Mouse (Mus musculus) spleen, adult 2 months (tissue): ENCODE data around the gene Hoxd9. TPM values are rescaled to one million over a fixed set of nuclear protein-coding genes. Genes with fewer than 3 reads are reported as not detected.

Experiments used
- DNase-seq, 2 experiments: peaks; one replicate each; pipeline versions ENCODE4 v3.0.0 to v3.0.0-alpha.2; 2012 to 2021; ENCODE audit warnings: low spot score in 2 of 2, low read depth in 1 of 2
- H3K27ac ChIP-seq: fragments of 200-500 bp; 2 replicates; pipeline ENCODE4 v1.5.1; 2012; ENCODE audit warnings: low read length, inconsistent platforms; ENCODE audit not compliant: insufficient read depth
- H3K27me3 ChIP-seq: fragments of 200-500 bp; 2 replicates; pipeline ENCODE4 v1.6.1; 2012; ENCODE audit warnings: mild to moderate bottlenecking, moderate library complexity, low read length, inconsistent platforms; ENCODE audit not compliant: control insufficient read depth, insufficient read depth
- H3K36me3 ChIP-seq: fragments of 200-500 bp; 2 replicates; pipeline ENCODE4 v1.6.1; 2012; ENCODE audit warnings: mild to moderate bottlenecking, low read length, inconsistent platforms; ENCODE audit not compliant: control insufficient read depth, insufficient read depth
- H3K4me1 ChIP-seq: fragments of 200-500 bp; 2 replicates; pipeline ENCODE4 v1.6.1; 2011; ENCODE audit warnings: inconsistent platforms; ENCODE audit not compliant: control insufficient read depth, insufficient read depth, insufficient read length
- H3K4me3 ChIP-seq: fragments of 200-500 bp; 2 replicates; pipeline ENCODE4 v1.5.1; 2011; ENCODE audit warnings: mild to moderate bottlenecking, inconsistent platforms; ENCODE audit not compliant: insufficient read depth, insufficient read length; ENCODE audit errors: extremely low read depth
- CTCF ChIP-seq: fragments of 200-500 bp; IDR thresholded peaks from 2 replicates; pipeline ENCODE4 v1.5.1; 2011; ENCODE audit warnings: mild to moderate bottlenecking, inconsistent platforms; ENCODE audit not compliant: insufficient read depth, insufficient read length, insufficient replicate concordance; ENCODE audit errors: extremely low read depth
- POLR2A ChIP-seq: fragments of 200-500 bp; IDR thresholded peaks from 2 replicates; pipeline ENCODE4 v1.6.1; 2011; ENCODE audit warnings: low read depth, low read length, inconsistent platforms
- WGBS: fragments of 180-500 bp; shearing (Covaris S2); methylation state at CpG from one replicate; pipeline ENCODE4 v1.1.7; 2018; 5-methylcytosine and 5-hydroxymethylcytosine counted together
- polyA plus RNA-seq: library from polyadenylated mRNA; depleted of rRNA; stranded (reverse); fragments of >200 nt; gene quantifications from 2 replicates; pipeline ENCODE4 v1.2.3, GENCODE M21; 2012; rRNA removed

The Hoxd9 gene
- polyA plus RNA-seq: 0.04 and 0.06 TPM in 2 replicates

DNA sequence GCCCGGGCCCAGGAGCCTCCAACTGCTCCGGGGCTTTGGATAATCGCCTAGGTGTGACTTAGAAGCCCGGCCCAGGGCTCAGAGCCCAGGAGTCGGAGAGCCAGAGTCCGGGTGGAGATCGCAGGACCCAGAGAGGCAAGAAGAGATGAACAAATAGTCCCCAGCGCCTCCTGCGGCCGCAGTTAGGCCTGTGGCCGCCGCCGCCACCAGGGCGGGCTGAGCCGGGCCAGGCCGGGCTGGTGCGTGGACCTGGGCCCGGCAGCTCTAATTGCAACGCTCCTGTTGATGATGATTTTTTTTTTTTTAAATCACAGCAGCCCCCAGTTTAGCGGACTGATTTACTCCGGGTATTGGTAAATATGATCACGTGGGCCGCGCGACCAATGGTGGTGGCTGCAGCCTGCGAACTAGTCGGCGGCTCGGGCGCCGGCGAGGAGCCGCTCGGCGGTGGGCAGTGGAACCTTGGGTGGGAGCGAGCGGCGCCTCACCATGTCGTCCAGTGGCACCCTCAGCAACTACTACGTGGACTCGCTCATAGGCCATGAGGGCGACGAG lies at the start of gene Hoxd9:
TSS of gene Hoxd9 (plus strand) at position 161 of the 555 bp plus-strand sequence.
- WGBS: 2% methylated on average over 43 of the region's 43 CpGs
- Histone ChIP-seq H3K27me3 (peaks cover 46% of the 10 kb centered on the region), H3K36me3 (no peaks in the 10 kb centered on the region), H3K4me1 (peaks cover 9% of the 10 kb centered on the region; the same call in 1 of the 2 replicates), H3K4me3 (peak within 1 kb of the TSS; percentile 35; the same call in 1 of the 2 replicates), H3K27ac (no peak within 1 kb of the TSS)
- TF ChIP-seq POLR2A (no peak), CTCF (no peak)
- no peak for DNase-seq

GRCm38 (mm10) chr2:74652996-74653340 lies 44.6 kb upstream of the Hoxd9 start:
- TF ChIP-seq POLR2A (no peak), CTCF (no peak)
- 46% methylated on average over 2 of the region's 2 CpGs for WGBS
- no peak for DNase-seq
- H3K4me3 ChIP-seq: no peak overlapping the region
- peaks cover 39% of the 10 kb centered on the region for H3K27me3 ChIP-seq
- peaks cover 9% of the 10 kb centered on the region for H3K4me1 ChIP-seq
- no peak overlapping the region for H3K27ac ChIP-seq
- no peaks in the 10 kb centered on the region for H3K36me3 ChIP-seq

DNA sequence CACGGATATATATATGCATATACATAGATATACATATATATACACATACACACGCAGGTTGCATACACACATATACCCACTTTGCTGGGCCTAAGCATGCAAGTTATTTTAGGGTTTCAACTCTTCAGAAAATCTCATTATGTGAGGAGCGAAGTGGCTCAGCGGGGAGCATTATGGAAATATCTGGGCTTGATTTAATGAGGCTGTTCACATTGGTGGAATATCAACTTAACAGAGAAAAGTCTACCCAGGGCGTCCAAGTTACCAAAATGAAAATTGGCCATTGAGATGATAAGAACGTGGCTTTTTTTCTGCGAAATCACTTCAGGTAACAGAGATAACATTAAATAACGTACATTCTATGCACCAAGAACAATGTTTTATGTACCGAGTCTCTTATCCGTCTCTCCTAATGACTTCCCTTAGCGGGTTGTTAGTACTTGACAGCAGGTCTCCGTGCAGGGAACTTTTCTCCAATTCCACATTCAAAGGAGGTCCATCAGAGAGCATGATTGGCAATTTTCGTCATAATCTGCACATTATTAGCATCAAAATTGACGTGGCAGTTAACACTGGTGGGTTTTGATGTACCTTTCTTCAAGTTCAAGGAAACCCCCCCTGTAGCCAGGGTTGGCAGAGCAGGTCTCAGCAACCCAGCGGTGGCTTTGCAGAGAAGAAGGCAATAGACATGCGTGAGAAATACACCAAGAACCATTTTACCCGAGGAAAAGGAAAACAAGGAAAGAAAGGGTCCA lies 43.6 kb upstream of the Hoxd9 start:
- peaks cover 41% of the 10 kb centered on the region for H3K27me3 ChIP-seq
- no peaks in the 10 kb centered on the region for H3K36me3 ChIP-seq
- no peak for TF ChIP-seq POLR2A
- no peak for TF ChIP-seq CTCF
- no peak for DNase-seq
- peaks cover 9% of the 10 kb centered on the region for H3K4me1 ChIP-seq
- no peak overlapping the region for H3K27ac ChIP-seq
- WGBS: 19% methylated on average over 17 of the region's 17 CpGs
- H3K4me3 ChIP-seq: no peak overlapping the region

DNA sequence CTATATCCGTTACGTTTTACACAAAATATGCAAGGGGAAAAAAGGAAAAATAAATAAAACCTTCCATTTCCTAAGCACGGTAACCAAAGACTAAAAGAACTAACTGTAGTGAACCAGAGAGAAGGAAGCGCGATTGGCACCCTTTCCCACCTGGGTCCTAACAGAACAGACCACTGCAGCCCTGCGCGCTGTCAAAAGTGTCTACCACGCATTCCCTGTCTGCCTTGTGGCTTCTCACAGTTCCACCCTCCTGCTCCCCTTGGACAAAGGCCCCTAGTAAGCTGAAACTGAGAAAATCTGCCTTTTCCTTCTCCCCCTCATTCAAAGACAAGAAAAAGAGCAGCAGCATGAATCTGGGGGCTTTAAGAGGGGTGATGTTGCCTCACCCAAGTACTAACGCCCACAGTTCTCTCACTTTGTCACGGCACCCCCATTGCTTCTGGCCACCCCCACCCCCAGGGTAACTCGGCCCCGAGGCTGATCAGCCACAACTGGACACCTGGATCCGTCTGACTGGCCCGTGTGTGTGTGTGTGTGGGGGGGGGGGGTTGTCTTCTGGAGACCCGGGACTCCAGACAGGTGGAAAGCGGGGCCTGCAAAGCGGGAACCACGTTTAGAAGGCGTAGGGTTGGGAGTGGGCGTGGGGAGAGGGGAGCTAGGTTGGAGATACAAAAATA lies 42.6 kb upstream of the Hoxd9 start:
- no peak for DNase-seq
- peaks cover 9% of the 10 kb centered on the region for H3K4me1 ChIP-seq
- H3K27me3 ChIP-seq: peaks cover 47% of the 10 kb centered on the region
- 15% methylated on average over 20 of the region's 20 CpGs for WGBS
- no peak overlapping the region for H3K4me3 ChIP-seq
- H3K27ac ChIP-seq: no peak overlapping the region
- no peaks in the 10 kb centered on the region for H3K36me3 ChIP-seq
- no peak for TF ChIP-seq CTCF
- no peak for TF ChIP-seq POLR2A

DNA sequence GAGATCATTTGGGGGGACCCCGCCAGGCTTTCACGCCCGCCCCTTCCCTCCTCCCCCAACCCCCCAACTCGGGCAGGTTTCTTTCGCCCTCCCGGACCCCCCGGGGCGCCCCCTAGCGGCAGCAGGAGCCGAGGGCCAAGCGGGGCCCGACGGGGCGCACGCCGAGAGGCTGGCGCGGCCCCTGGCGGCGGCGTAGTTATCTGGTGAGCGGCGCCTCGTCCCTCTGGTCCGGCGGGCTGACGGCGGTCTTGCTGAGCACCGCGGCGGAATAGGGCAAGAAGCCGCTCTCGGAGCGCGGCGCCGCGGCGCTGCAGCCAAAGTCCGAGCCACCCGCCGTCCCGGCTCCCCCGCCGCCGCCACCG lies 42.1 kb upstream of the Hoxd9 start:
- no peak for DNase-seq
- peak overlapping the region; percentile 7; the same call in 1 of the 2 replicates for H3K4me3 ChIP-seq
- peaks cover 9% of the 10 kb centered on the region for H3K4me1 ChIP-seq
- no peaks in the 10 kb centered on the region for H3K36me3 ChIP-seq
- peaks cover 47% of the 10 kb centered on the region for H3K27me3 ChIP-seq
- H3K27ac ChIP-seq: no peak overlapping the region
- WGBS: 2% methylated on average over 18 of the region's 47 CpGs
- TF ChIP-seq POLR2A (no peak), CTCF (no peak)

DNA sequence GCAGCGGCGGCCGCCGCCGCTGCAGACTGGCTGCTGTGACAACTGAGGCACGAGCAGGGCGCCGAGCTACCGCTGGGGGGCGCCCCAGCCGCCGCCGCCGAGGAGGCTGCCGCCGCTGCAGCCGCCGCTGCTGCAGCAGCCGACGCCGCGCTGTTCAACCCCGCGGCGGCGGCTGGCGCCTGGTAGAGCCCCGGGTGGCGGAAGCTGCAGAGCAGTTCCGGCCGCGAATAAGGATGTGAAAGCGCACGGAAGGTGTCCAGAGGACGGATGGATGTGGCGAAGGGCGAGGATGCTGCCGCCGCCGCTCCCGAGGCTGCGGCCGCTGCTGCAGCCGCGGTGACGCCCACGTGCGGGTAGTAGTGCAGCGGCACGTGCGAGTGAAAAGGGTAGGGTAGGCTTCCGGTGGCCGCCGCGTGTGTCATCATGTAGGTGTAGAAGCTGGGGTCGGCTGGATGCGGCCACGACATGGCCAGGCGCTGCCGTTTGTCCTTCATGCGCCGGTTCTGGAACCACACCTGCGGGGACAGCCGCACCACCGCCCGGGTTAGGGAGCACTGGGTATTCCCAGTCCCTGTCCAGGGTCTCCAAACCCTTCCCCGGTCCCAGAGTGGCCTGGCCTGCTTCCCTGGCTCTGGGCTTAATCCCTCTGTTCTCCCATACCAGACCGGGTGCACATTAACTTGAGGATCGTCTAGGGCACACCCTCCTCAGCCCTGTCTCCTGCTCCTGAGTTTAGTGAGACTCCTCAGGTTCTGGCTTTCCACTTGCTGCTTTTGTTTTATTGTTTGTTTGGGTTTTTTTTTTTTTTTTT lies 41.5 kb upstream of the Hoxd9 start:
- Histone ChIP-seq H3K4me1 (peaks cover 9% of the 10 kb centered on the region), H3K27ac (no peak overlapping the region), H3K27me3 (peaks cover 52% of the 10 kb centered on the region), H3K4me3 (peak overlapping the region; percentile 36), H3K36me3 (no peaks in the 10 kb centered on the region)
- TF ChIP-seq POLR2A (no peak), CTCF (no peak)
- no peak for DNase-seq
- 1% methylated on average over 67 of the region's 69 CpGs for WGBS

DNA sequence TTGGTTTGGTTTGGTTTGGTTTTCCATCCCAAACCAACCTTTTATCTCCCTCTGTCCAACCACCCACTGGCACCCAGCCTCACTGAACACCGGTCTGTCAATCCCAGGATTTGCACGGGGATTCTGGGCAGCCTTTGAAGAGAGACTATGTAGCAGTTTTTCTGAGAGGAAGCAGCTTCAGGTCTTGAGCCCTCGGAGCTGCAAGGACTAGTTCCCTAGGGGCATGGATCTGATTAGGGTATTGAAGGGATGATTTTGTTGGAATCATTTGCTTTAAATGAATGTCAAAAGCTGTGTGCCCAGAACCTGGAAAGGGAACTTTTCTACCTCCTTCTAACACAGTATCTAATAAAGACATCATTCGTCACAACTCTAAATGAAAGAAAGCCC lies 40.9 kb upstream of the Hoxd9 start:
- no peak for TF ChIP-seq POLR2A
- no peak for TF ChIP-seq CTCF
- Histone ChIP-seq H3K27ac (no peak overlapping the region), H3K36me3 (no peaks in the 10 kb centered on the region), H3K4me1 (peaks cover 9% of the 10 kb centered on the region), H3K27me3 (peaks cover 55% of the 10 kb centered on the region), H3K4me3 (no peak overlapping the region)
- WGBS: 6% methylated on average over 4 of the region's 4 CpGs
- no peak for DNase-seq
